In the genomic region with DNA sequence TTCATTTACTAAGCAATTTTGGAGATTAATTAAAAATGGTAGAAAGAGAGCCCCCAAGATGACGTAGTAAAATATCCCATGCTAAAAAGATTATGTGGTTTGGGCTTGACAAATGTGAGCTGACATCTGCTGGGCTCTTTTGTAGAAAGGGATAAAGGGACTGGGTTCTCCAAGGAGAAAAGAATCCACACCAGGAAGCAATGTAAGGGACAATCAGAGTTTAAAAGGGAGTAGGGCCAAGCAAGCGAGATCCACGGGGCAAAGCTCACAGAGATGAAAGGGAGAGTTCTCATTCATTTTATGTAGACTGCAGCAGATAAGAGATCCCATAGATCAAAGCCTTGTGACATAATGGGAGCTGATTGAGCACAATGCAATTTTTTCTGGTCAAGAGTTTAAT, we compare ENCODE assay signal across 19 mouse cellular contexts. TPM values are rescaled to one million over a fixed set of nuclear protein-coding genes. Genes with fewer than 3 reads are reported as not detected.
DNase-seq lines count a peak whose midpoint lies in the region; ATAC-seq and TF ChIP-seq lines count a peak whose summit lies in the region.
"Had no signal": no experiment of that assay in that cellular context is flagged by ENCODE, and none has a peak within 500 bp of the region (broad histone marks: within the 10 kb centered on the region; RNA-seq: fewer than 3 reads in every experiment).

No protein-coding gene starts in this region.

- H3K27ac ChIP-seq in midbrain, embryonic 11.5 days (ENCODE audit: low read depth, low read length): no peak overlapping the region
- H3K27ac ChIP-seq in midbrain, embryonic 13.5 days: no peak overlapping the region
- H3K27ac ChIP-seq: embryonic facial prominence, embryonic 12.5 days; forebrain, embryonic 12.5 days; heart, adult 2 months; heart, embryonic 15.5 days; hindbrain, embryonic 14.5 days; intestine, embryonic 15.5 days had no signal

- peak; percentile 8 to 9 for DNase-seq in adrenal gland, postnatal 36 days
- DNase-seq in adrenal gland, postnatal 10 days: no peak
- DNase-seq in midbrain, embryonic 11.5 days (ENCODE audit: low spot score, missing footprints): peak; percentile 87
- DNase-seq in brain, embryonic 14.5 days (ENCODE audit: low read depth): peak; percentile 52
- DNase-seq in cerebellum, postnatal 25 days: no peak
- DNase-seq: cerebellum, adult 18-20 months; cerebellum, adult 9-11 months; forebrain, postnatal 0 days; gastrocnemius, postnatal 14 days; heart, adult 2 months; heart, postnatal 14 days had no signal

- WGBS in midbrain, embryonic 11.5 days: 15% methylated on average over 3 of the region's 3 CpGs
- WGBS in midbrain, embryonic 13.5 days: 12% methylated on average over 3 of the region's 3 CpGs

- no peak overlapping the region for H3K4me2 ChIP-seq in midbrain, embryonic 11.5 days
- no peak overlapping the region for H3K4me2 ChIP-seq in midbrain, embryonic 13.5 days (replicated peaks)
- H3K4me2 ChIP-seq: embryonic facial prominence, embryonic 12.5 days; forebrain, embryonic 12.5 days; heart, embryonic 11.5 days; heart, embryonic 15.5 days; hindbrain, embryonic 14.5 days; intestine, embryonic 15.5 days had no signal

- H3K27me3 ChIP-seq in midbrain, embryonic 11.5 days (ENCODE audit: control insufficient read depth, insufficient read depth, low read length): no peaks in the 10 kb centered on the region
- no peaks in the 10 kb centered on the region for H3K27me3 ChIP-seq in midbrain, embryonic 13.5 days
- H3K27me3 ChIP-seq: embryonic facial prominence, embryonic 12.5 days; forebrain, embryonic 12.5 days; heart, embryonic 15.5 days; intestine, embryonic 15.5 days had no signal

- TF ChIP-seq CTCF in brain, embryonic 14.5 days (IDR thresholded peaks at IDR 0.05; ENCODE audit: borderline replicate concordance, extremely low read depth, insufficient read depth, insufficient read length): no peak

- ATAC-seq in midbrain, embryonic 11.5 days (ENCODE audit: low FRiP score): peak; percentile 79
- ATAC-seq in midbrain, embryonic 13.5 days: no peak
- ATAC-seq: forebrain, postnatal 0 days; intestine, embryonic 15.5 days had no signal

- no peak for TF ChIP-seq POLR2A in brain, embryonic 14.5 days (IDR thresholded peaks at IDR 0.05; ENCODE audit: borderline replicate concordance, extremely low read depth, insufficient read depth, insufficient read length, poor library complexity, severe bottlenecking)

- H3K9ac ChIP-seq in midbrain, embryonic 11.5 days (ENCODE audit: low read length): no peak overlapping the region
- H3K9ac ChIP-seq in midbrain, embryonic 13.5 days (replicated peaks): no peak overlapping the region
- H3K9ac ChIP-seq: embryonic facial prominence, embryonic 12.5 days; forebrain, embryonic 12.5 days; forebrain, postnatal 0 days; heart, embryonic 15.5 days; hindbrain, embryonic 14.5 days; intestine, embryonic 15.5 days had no signal

- no peak overlapping the region for H3K4me3 ChIP-seq in midbrain, embryonic 11.5 days (ENCODE audit: low read depth, low read length)
- no peak overlapping the region for H3K4me3 ChIP-seq in midbrain, embryonic 13.5 days (replicated peaks)
- H3K4me3 ChIP-seq: embryonic facial prominence, embryonic 12.5 days; forebrain, embryonic 12.5 days; heart, adult 2 months; heart, embryonic 15.5 days; intestine, embryonic 15.5 days had no signal

- no peaks in the 10 kb centered on the region for H3K36me3 ChIP-seq in midbrain, embryonic 11.5 days (ENCODE audit: control insufficient read depth, insufficient read depth, low read length)
- no peaks in the 10 kb centered on the region for H3K36me3 ChIP-seq in midbrain, embryonic 13.5 days
- H3K36me3 ChIP-seq: embryonic facial prominence, embryonic 12.5 days; forebrain, embryonic 12.5 days; heart, embryonic 15.5 days; intestine, embryonic 15.5 days had no signal

- H3K9me3 ChIP-seq in midbrain, embryonic 11.5 days (ENCODE audit: control insufficient read depth, low read length): no peaks in the 10 kb centered on the region
- H3K9me3 ChIP-seq in midbrain, embryonic 13.5 days: no peaks in the 10 kb centered on the region
- H3K9me3 ChIP-seq: embryonic facial prominence, embryonic 12.5 days; forebrain, embryonic 12.5 days; heart, embryonic 15.5 days; intestine, embryonic 15.5 days had no signal

- peaks cover 4% of the 10 kb centered on the region; the same call in 1 of the 2 replicates for H3K4me1 ChIP-seq in midbrain, embryonic 11.5 days (ENCODE audit: control insufficient read depth, insufficient read depth, low read length)
- peaks cover 10% of the 10 kb centered on the region; the same call in 1 of the 2 replicates for H3K4me1 ChIP-seq in midbrain, embryonic 13.5 days (replicated peaks)
- H3K4me1 ChIP-seq: heart, embryonic 15.5 days; intestine, embryonic 15.5 days had no signal

RNA-seq across cellular contexts. Expression of a gene that starts 3.0 kb away (rescaled TPM):
- 1 to 10 TPM; 1.7 to 4.3 TPM for total RNA-seq in adrenal gland, postnatal 36 days (2021)
- total RNA-seq in adrenal gland, postnatal 10 days (2021): 1 to 10 TPM; 2.4 to 2.8 TPM
- 3.1 and 3.5 TPM in 2 replicates for polyA plus RNA-seq in midbrain, embryonic 11.5 days (2014; fragmentation: Nextera tagmentation; extraction: Ambion mirVana)
- polyA plus RNA-seq in midbrain, embryonic 13.5 days (2015; fragmentation: Nextera tagmentation; extraction: Ambion mirVana): 1.7 and 2.0 TPM in 2 replicates
- polyA plus RNA-seq in brain, embryonic 14.5 days (2012; rRNA removed): 4.6 and 5.0 TPM in 2 replicates
- total RNA-seq: hematopoietic stem cell, adult 5-6 weeks had no signal

Comparison
In these comparisons a context has a peak if more than half of its experiments do, and no peak if none do; other contexts are left out.
1. DNase-seq: peak in adrenal gland, postnatal 36 days (2 of 2), midbrain, embryonic 11.5 days (single experiment) and brain, embryonic 14.5 days (single experiment); none in adrenal gland, postnatal 10 days (single experiment) and cerebellum, postnatal 25 days (0 of 2).